Mouse (Mus musculus) liver, embryonic 13.5 days (tissue): Measurements from ENCODE around the gene Mlst8. TPM values are rescaled to one million over a fixed set of nuclear protein-coding genes. Genes with fewer than 3 reads are reported as not detected.

Experiments
- polyA plus RNA-seq: library from polyadenylated mRNA; unstranded; fragments of >200 nt; fragmentation: Nextera tagmentation; extraction: Ambion mirVana; gene quantifications from 2 replicates; pipeline ENCODE4 v1.2.1, GENCODE M21; 2015

Mlst8 gene
- polyA plus RNA-seq, 1 experiment from 2014 or later, result 11.7 TPM

Other genes with a start within 250 kb of the Mlst8 start
- gene Ccnf, start 227.6 kb downstream of the Mlst8 start, polyA plus RNA-seq, result 69.1 and 89.8 TPM in 2 replicates
- gene Abca17, start 128.0 kb downstream of the Mlst8 start, polyA plus RNA-seq, result not detected in 2 replicates
- gene Abca3, start 127.1 kb downstream of the Mlst8 start, polyA plus RNA-seq, result 11.4 and 14.8 TPM in 2 replicates
- 151 and 173 TPM in 2 replicates for gene Rnps1, start 64.5 kb downstream of the Mlst8 start, polyA plus RNA-seq
- 94.4 and 95.3 TPM in 2 replicates for gene Eci1, start 52.4 kb downstream of the Mlst8 start, polyA plus RNA-seq
- gene Dnase1l2, start 36.0 kb downstream of the Mlst8 start, polyA plus RNA-seq, result 0.33 and 0.68 TPM in 2 replicates
- gene E4f1, start 8.8 kb downstream of the Mlst8 start, polyA plus RNA-seq, result 11.7 and 13.0 TPM in 2 replicates
- gene Pgp, start 8.7 kb downstream of the Mlst8 start, polyA plus RNA-seq, result 84.0 and 86.7 TPM in 2 replicates
- 0.13 TPM in 1 of 2 replicates, not detected in the other for gene Bricd5, start 5.2 kb downstream of the Mlst8 start, polyA plus RNA-seq
- gene Caskin1, start 9.5 kb upstream of the Mlst8 start, polyA plus RNA-seq, result 0.15 and 0.20 TPM in 2 replicates
- 40.7 and 43.9 TPM in 2 replicates for gene Traf7, start 48.9 kb upstream of the Mlst8 start, polyA plus RNA-seq
- gene Rab26, start 55.1 kb upstream of the Mlst8 start, polyA plus RNA-seq, result 0.88 and 0.99 TPM in 2 replicates
- gene Pkd1, start 70.8 kb upstream of the Mlst8 start, polyA plus RNA-seq, result 2.2 and 3.3 TPM in 2 replicates
- 18.6 and 22.4 TPM in 2 replicates for gene Tsc2, start 153.6 kb upstream of the Mlst8 start, polyA plus RNA-seq
- gene Nthl1, start 153.6 kb upstream of the Mlst8 start, polyA plus RNA-seq, result 8.4 and 9.2 TPM in 2 replicates
- 9.8 and 10.2 TPM in 2 replicates for gene Slc9a3r2, start 171.2 kb upstream of the Mlst8 start, polyA plus RNA-seq
- gene Npw, start 179.4 kb upstream of the Mlst8 start, polyA plus RNA-seq, result 0.24 and 0.28 TPM in 2 replicates
- gene Zfp598, start 190.6 kb upstream of the Mlst8 start, polyA plus RNA-seq, result 9.5 and 13.1 TPM in 2 replicates
- gene Syngr3, start 210.9 kb upstream of the Mlst8 start, polyA plus RNA-seq, result 0.10 and 0.31 TPM in 2 replicates
- gene Gfer, start 217.1 kb upstream of the Mlst8 start, polyA plus RNA-seq, result 41.3 and 47.7 TPM in 2 replicates
- 0.14 and 0.34 TPM in 2 replicates for gene Noxo1, start 217.2 kb upstream of the Mlst8 start, polyA plus RNA-seq
- gene Tbl3, start 228.6 kb upstream of the Mlst8 start, polyA plus RNA-seq, result 53.0 and 53.2 TPM in 2 replicates
- 0.10 TPM in 1 of 2 replicates, not detected in the other for gene Rnf151, start 239.0 kb upstream of the Mlst8 start, polyA plus RNA-seq
- 1,350 and 1,469 TPM in 2 replicates for gene Rps2, start 239.0 kb upstream of the Mlst8 start, polyA plus RNA-seq
- 206 and 216 TPM in 2 replicates for gene Ndufb10, start 245.4 kb upstream of the Mlst8 start, polyA plus RNA-seq
- 0.10 TPM in 1 of 2 replicates, not detected in the other for gene Rpl3l, start 248.7 kb upstream of the Mlst8 start, polyA plus RNA-seq